Mouse (Mus musculus) erythroblast, embryonic 14.5 days (primary cell): ENCODE results near the gene Nthl1.

ENCODE experiments used
- GATA1 ChIP-seq: IDR thresholded peaks from 2 replicates; pipeline ENCODE4 v1.6.1; 2012; ENCODE audit warnings: low read length, inconsistent platforms, mixed read lengths
- TAL1 ChIP-seq: IDR thresholded peaks from 3 replicates; pipeline ENCODE4 v1.6.1; 2012; ENCODE audit warnings: low read length, inconsistent platforms, mixed read lengths

DNA sequence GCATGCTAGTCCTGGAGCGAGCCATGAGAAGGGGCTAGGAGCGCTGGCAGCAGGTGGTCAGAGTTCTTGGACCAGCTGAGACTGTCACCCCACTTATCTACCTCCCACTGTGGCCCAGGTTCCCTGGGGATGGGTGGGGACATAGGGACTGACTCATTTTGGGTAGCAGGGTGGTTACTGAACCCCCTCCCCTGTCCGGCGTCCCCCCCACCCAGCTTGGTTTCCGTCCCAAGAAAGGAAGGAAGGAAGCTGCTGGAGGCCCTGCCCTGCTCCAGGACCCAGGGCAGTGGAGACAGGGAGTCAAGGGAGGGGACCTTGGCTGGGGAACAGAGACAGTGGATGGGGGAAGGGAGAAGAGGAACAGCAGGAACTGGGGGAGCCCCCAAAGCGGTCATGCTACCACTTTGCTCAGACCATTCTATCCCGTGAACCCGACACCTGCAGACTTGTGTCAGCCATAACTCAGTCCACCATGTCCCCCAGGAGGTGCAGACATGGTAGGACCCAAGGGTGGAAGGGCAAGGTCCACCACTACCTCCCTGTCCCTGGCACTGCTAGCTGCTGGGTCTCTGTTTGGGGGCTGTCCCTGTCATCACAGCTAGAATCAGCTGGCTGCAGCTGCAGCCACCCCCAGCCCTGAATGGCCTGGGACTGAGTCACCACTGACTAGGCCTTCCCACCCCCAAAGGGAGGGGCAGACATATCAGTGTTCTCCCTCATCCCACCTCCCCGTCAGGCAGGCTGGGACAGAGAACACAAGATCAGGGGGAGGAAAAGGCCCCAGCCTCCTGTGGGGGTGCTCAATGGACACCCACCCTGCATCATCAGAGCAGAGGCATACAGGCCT, 12.6 kb downstream of the Nthl1 start:
- no peak for TF ChIP-seq TAL1
- no peak for TF ChIP-seq GATA1
